Mouse (Mus musculus) hindbrain, embryonic 16.5 days (tissue): ENCODE measurements at regions not wholly inside any gene's neighbourhood (a gene's known extent, or its start where the extent isn't known, plus 50 kb on each side); places are given as distances from the start of the nearest gene placed in this dataset.
A peak's percentile ranks its signal among the peaks of the same experiment; 100 is the strongest.

Experiments
- ATAC-seq: fragments of 200-750 bp; cut with Nextera tagmentation; 2 replicates; pipeline ENCODE4 v1.8.0; 2017; ENCODE audit warnings: moderate TSS enrichment, moderate library complexity
- H3K27ac ChIP-seq: fragments of 300-500 bp; sonication (generic); 2 replicates; pipeline ENCODE4 v1.5.1; 2014; ENCODE audit warnings: low read depth, mild to moderate bottlenecking, control low read depth, low read length, moderate library complexity
- H3K27me3 ChIP-seq: fragments of 300-500 bp; sonication (generic); replicated peaks from 2 replicates; pipeline ENCODE4 v1.6.1; 2014; ENCODE audit warnings: low read length; ENCODE audit not compliant: control insufficient read depth, insufficient read depth
- H3K36me3 ChIP-seq: fragments of 300-500 bp; sonication (generic); 2 replicates; pipeline ENCODE4 v1.6.1; 2014; ENCODE audit warnings: mild to moderate bottlenecking, low read length, moderate library complexity, mixed read lengths; ENCODE audit not compliant: control insufficient read depth, insufficient read depth
- H3K4me1 ChIP-seq: fragments of 300-500 bp; sonication (generic); 2 replicates; pipeline ENCODE4 v1.6.1; 2014; ENCODE audit warnings: low read depth, low read length; ENCODE audit not compliant: control insufficient read depth, insufficient read depth
- H3K4me2 ChIP-seq: fragments of 300-500 bp; sonication (generic); 2 replicates; pipeline ENCODE4 v1.6.1; 2014; ENCODE audit warnings: mild to moderate bottlenecking, low read length, control low read depth, moderate library complexity
- H3K4me3 ChIP-seq: fragments of 300-500 bp; sonication (generic); 2 replicates; pipeline ENCODE4 v1.5.1; 2014; ENCODE audit warnings: mild to moderate bottlenecking, low read length, control low read depth, moderate library complexity
- H3K9ac ChIP-seq: fragments of 300-500 bp; sonication (generic); 2 replicates; pipeline ENCODE4 v1.6.1; 2014; ENCODE audit warnings: low read depth, mild to moderate bottlenecking, control low read depth, low read length, moderate library complexity
- H3K9me3 ChIP-seq: fragments of 300-500 bp; sonication (generic); 2 replicates; pipeline ENCODE4 v1.6.1; 2014; ENCODE audit warnings: mild to moderate bottlenecking, low read length, moderate library complexity; ENCODE audit not compliant: control insufficient read depth
- WGBS: fragments of 180-500 bp; shearing (Covaris S2); extraction: QIAGEN DNeasy Blood & Tissue Kit; methylation state at CpG from one replicate; pipeline ENCODE4 v1.1.7; 2014; 5-methylcytosine and 5-hydroxymethylcytosine counted together

- 82% methylated on average over 1 of the region's 1 CpGs for WGBS
These were observed 65.6 kb downstream of the En1 start for GRCm38 (mm10) chr1:120667776-120668175.

GRCm38 (mm10) chr1:120683532-120684245 is 81.5 kb downstream of the En1 start:
- Histone ChIP-seq H3K36me3 (no peaks in the 10 kb centered on the region), H3K4me1 (no peaks in the 10 kb centered on the region), H3K9ac (no peak overlapping the region), H3K4me2 (no peak overlapping the region), H3K27ac (no peak overlapping the region), H3K4me3 (no peak overlapping the region), H3K9me3 (no peaks in the 10 kb centered on the region), H3K27me3 (no peaks in the 10 kb centered on the region)
- WGBS = 69% methylated on average over 11 of the region's 12 CpGs
- ATAC-seq = no peak

More at GRCm38 (mm10) chr1:120667776-120668175, 65.6 kb downstream of the En1 start:
- Histone ChIP-seq H3K4me1 (no peaks in the 10 kb centered on the region), H3K9me3 (no peaks in the 10 kb centered on the region), H3K27ac (no peak overlapping the region), H3K4me2 (no peak overlapping the region), H3K27me3 (no peaks in the 10 kb centered on the region), H3K4me3 (no peak overlapping the region), H3K36me3 (no peaks in the 10 kb centered on the region), H3K9ac (no peak overlapping the region)
- no peak for ATAC-seq

GRCm38 (mm10) chr1:120685650-120686244 is 83.5 kb downstream of the En1 start:
- Histone ChIP-seq H3K27ac (no peak overlapping the region), H3K9ac (no peak overlapping the region), H3K4me2 (no peak overlapping the region), H3K9me3 (no peaks in the 10 kb centered on the region), H3K36me3 (no peaks in the 10 kb centered on the region), H3K4me1 (no peaks in the 10 kb centered on the region), H3K27me3 (no peaks in the 10 kb centered on the region), H3K4me3 (no peak overlapping the region)
- peak; percentile 56 for ATAC-seq
- 54% methylated on average over 6 of the region's 6 CpGs for WGBS

- Histone ChIP-seq H3K9me3 (no peaks in the 10 kb centered on the region), H3K27ac (no peak overlapping the region), H3K4me3 (no peak overlapping the region), H3K4me2 (no peak overlapping the region), H3K4me1 (no peaks in the 10 kb centered on the region), H3K36me3 (no peaks in the 10 kb centered on the region), H3K9ac (no peak overlapping the region), H3K27me3 (no peaks in the 10 kb centered on the region)
- ATAC-seq = no peak
- WGBS = 88% methylated on average over 2 of the region's 2 CpGs
These were observed 89.4 kb downstream of the En1 start for GRCm38 (mm10) chr1:120691571-120691970.

GRCm38 (mm10) chr1:120698189-120698588 is 96.0 kb downstream of the En1 start:
- H3K4me1 ChIP-seq = no peaks in the 10 kb centered on the region
- no peaks in the 10 kb centered on the region for H3K9me3 ChIP-seq
- WGBS = 76% methylated on average over 4 of the region's 4 CpGs

GRCm38 (mm10) chr1:120704201-120704600 is 102.0 kb downstream of the En1 start:
- Histone ChIP-seq H3K4me2 (no peak overlapping the region), H3K4me3 (no peak overlapping the region), H3K36me3 (no peaks in the 10 kb centered on the region), H3K27me3 (no peaks in the 10 kb centered on the region), H3K4me1 (no peaks in the 10 kb centered on the region), H3K27ac (no peak overlapping the region), H3K9me3 (no peaks in the 10 kb centered on the region), H3K9ac (no peak overlapping the region)
- no peak for ATAC-seq
- 52% methylated on average over 5 of the region's 5 CpGs for WGBS

More at GRCm38 (mm10) chr1:120698189-120698588, 96.0 kb downstream of the En1 start:
- ATAC-seq = no peak
- H3K36me3 ChIP-seq = no peaks in the 10 kb centered on the region
- no peak overlapping the region for H3K27ac ChIP-seq
- no peak overlapping the region for H3K4me3 ChIP-seq
- no peak overlapping the region for H3K9ac ChIP-seq
- H3K27me3 ChIP-seq = no peaks in the 10 kb centered on the region
- H3K4me2 ChIP-seq = no peak overlapping the region

GRCm38 (mm10) chr1:120706011-120706410 is 103.8 kb downstream of the En1 start:
- H3K27ac ChIP-seq = no peak overlapping the region
- no peaks in the 10 kb centered on the region for H3K27me3 ChIP-seq
- no peaks in the 10 kb centered on the region for H3K4me1 ChIP-seq
- ATAC-seq = no peak
- H3K9me3 ChIP-seq = no peaks in the 10 kb centered on the region
- no peaks in the 10 kb centered on the region for H3K36me3 ChIP-seq
- H3K9ac ChIP-seq = no peak overlapping the region
- H3K4me2 ChIP-seq = no peak overlapping the region
- 62% methylated on average over 1 of the region's 1 CpGs for WGBS
- H3K4me3 ChIP-seq = no peak overlapping the region

- no peaks in the 10 kb centered on the region for H3K9me3 ChIP-seq
- no peak overlapping the region for H3K4me3 ChIP-seq
- no peaks in the 10 kb centered on the region for H3K36me3 ChIP-seq
- no peaks in the 10 kb centered on the region for H3K4me1 ChIP-seq
- no peaks in the 10 kb centered on the region for H3K27me3 ChIP-seq
- WGBS = 72% methylated on average over 5 of the region's 5 CpGs
- no peak overlapping the region for H3K9ac ChIP-seq
- H3K4me2 ChIP-seq = no peak overlapping the region
- ATAC-seq = no peak
- H3K27ac ChIP-seq = no peak overlapping the region
These were observed 106.3 kb downstream of the En1 start for GRCm38 (mm10) chr1:120708511-120708910.

- Histone ChIP-seq H3K27ac (no peak overlapping the region), H3K4me1 (no peaks in the 10 kb centered on the region), H3K4me2 (no peak overlapping the region), H3K36me3 (no peaks in the 10 kb centered on the region), H3K27me3 (no peaks in the 10 kb centered on the region), H3K9ac (no peak overlapping the region), H3K9me3 (no peaks in the 10 kb centered on the region), H3K4me3 (no peak overlapping the region)
- no peak for ATAC-seq
- whole genome bisulfite sequencing = 82% methylated on average over 9 of the region's 9 CpGs
These were observed 113.1 kb downstream of the En1 start for GRCm38 (mm10) chr1:120715105-120715877.
